Mouse (Mus musculus): ENCODE results near the gene H2al1a.
A peak's percentile ranks its signal among the peaks of the same experiment; 100 is the strongest.
"Not testable (repeated sequence)": the region's sequence is repeated elsewhere in the genome, so short reads cannot be mapped to it uniquely, and the experiment has no call there.

The H2al1a gene

GRCm38 (mm10) chrX:11298957-11299356 lies at the start of gene H2al1a:
H2al1a (plus strand) TSS chrX:11299257.
- not testable (repeated sequence) for DNase-seq (ENCODE audit: low read depth, low spot score)

GRCm38 (mm10) chrX:11250155-11250554 lies 48.9 kb upstream of the H2al1a start:
- peak; percentile 6 for DNase-seq (ENCODE audit: low read depth, low spot score)

- no peak for DNase-seq (ENCODE audit: low read depth, low spot score)
Observed at GRCm38 (mm10) chrX:11254062-11254461, 45.0 kb upstream of the H2al1a start.

- DNase-seq (ENCODE audit: low read depth, low spot score), result no peak
Observed at GRCm38 (mm10) chrX:11254521-11255207, 44.4 kb upstream of the H2al1a start.

- no peak for DNase-seq (ENCODE audit: low read depth, low spot score)
Observed at GRCm38 (mm10) chrX:11255564-11256360, 43.3 kb upstream of the H2al1a start.

- DNase-seq (ENCODE audit: low read depth, low spot score), result no peak
Observed at GRCm38 (mm10) chrX:11264918-11265317, 34.1 kb upstream of the H2al1a start.

GRCm38 (mm10) chrX:11267791-11268190 lies 31.3 kb upstream of the H2al1a start:
- DNase-seq (ENCODE audit: low read depth, low spot score), result no peak

GRCm38 (mm10) chrX:11269074-11269473 lies 30.0 kb upstream of the H2al1a start:
- DNase-seq (ENCODE audit: low read depth, low spot score), result no peak

GRCm38 (mm10) chrX:11273190-11273589 lies 25.9 kb upstream of the H2al1a start:
- no peak for DNase-seq (ENCODE audit: low read depth, low spot score)

- no peak for DNase-seq (ENCODE audit: low read depth, low spot score)
Observed at GRCm38 (mm10) chrX:11277083-11277482, 22.0 kb upstream of the H2al1a start.

- no peak for DNase-seq (ENCODE audit: low read depth, low spot score)
Observed at GRCm38 (mm10) chrX:11280741-11281140, 18.3 kb upstream of the H2al1a start.

- DNase-seq (ENCODE audit: low read depth, low spot score), result no peak
Observed at GRCm38 (mm10) chrX:11288306-11288882, 10.7 kb upstream of the H2al1a start.

- DNase-seq (ENCODE audit: low read depth, low spot score), result no peak
Observed at GRCm38 (mm10) chrX:11289244-11289643, 9.8 kb upstream of the H2al1a start.

GRCm38 (mm10) chrX:11302132-11302531 lies 3.1 kb downstream of the H2al1a start, which contains the start of gene H2al1b:
H2al1b (plus strand) TSS chrX:11302432.
- DNase-seq (ENCODE audit: low read depth, low spot score), result not testable (repeated sequence)

- DNase-seq (ENCODE audit: low read depth, low spot score), result not testable (repeated sequence)
Observed at GRCm38 (mm10) chrX:11305355-11305754, 6.3 kb downstream of the H2al1a start, which contains the start of gene H2al1c. H2al1c (plus strand) TSS chrX:11305655.

- DNase-seq (ENCODE audit: low read depth, low spot score), result not testable (repeated sequence)
Observed at GRCm38 (mm10) chrX:11308524-11308923, 9.5 kb downstream of the H2al1a start, which contains the start of gene H2al1d. H2al1d (plus strand) TSS chrX:11308824.

GRCm38 (mm10) chrX:11311634-11312033 lies 12.6 kb downstream of the H2al1a start, which contains the start of gene H2al1e:
H2al1e (plus strand) TSS chrX:11311934.
- DNase-seq (ENCODE audit: low read depth, low spot score), result not testable (repeated sequence)

GRCm38 (mm10) chrX:11314858-11315257 lies 15.8 kb downstream of the H2al1a start, which contains the start of gene H2al1f:
H2al1f (plus strand) TSS chrX:11315158.
- not testable (repeated sequence) for DNase-seq (ENCODE audit: low read depth, low spot score)

GRCm38 (mm10) chrX:11317956-11318355 lies 18.9 kb downstream of the H2al1a start, which contains the start of gene H2al1g:
H2al1g (plus strand) TSS chrX:11318256.
- not testable (repeated sequence) for DNase-seq (ENCODE audit: low read depth, low spot score)

- not testable (repeated sequence) for DNase-seq (ENCODE audit: low read depth, low spot score)
Observed at GRCm38 (mm10) chrX:11321192-11321591, 22.1 kb downstream of the H2al1a start, which contains the start of gene H2al1h. H2al1h (plus strand) TSS chrX:11321492.

GRCm38 (mm10) chrX:11324359-11324758 lies 25.3 kb downstream of the H2al1a start, which contains the start of gene H2al1i:
H2al1i (plus strand) TSS chrX:11324659.
- not testable (repeated sequence) for DNase-seq (ENCODE audit: low read depth, low spot score)

- DNase-seq (ENCODE audit: low read depth, low spot score), result not testable (repeated sequence)
Observed at GRCm38 (mm10) chrX:11327522-11327921, 28.5 kb downstream of the H2al1a start, which contains the start of gene H2al1j. H2al1j (plus strand) TSS chrX:11327822.

Measured in retina, postnatal 7 days (tissue).